25 mouse cellular contexts compared by ENCODE assay signal in the genomic region with DNA sequence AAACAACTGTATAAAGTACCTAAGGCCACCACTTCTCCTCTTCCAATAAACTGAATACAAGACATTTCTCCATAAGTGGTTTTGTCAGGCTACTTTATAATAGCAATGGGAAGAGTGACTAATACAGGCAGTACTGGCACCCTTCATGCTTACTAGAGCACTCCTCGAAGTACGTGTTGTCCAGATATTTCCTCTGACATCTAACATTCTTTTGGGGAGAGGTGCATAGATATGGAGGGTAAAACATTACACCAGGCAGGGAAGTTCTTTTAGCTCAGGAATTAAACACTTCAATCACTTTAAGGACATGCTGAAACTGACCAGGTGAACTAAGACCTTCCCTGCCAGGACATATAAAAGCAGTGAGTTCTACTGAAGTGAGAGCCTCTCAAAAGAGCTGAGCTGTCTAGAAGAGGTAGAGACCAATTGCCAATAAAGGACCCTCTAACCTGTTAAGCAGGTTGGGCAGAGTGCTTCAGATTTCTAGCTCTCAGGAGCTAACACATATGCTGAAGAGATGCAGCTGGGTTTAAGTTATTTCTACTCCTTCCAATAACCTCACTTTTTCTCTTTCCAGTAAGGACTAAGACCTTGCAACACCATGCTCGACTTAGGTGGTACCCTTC.
"Had no signal": no experiment of that assay in that cellular context is flagged by ENCODE, and none has a peak within 500 bp of the region (broad histone marks: within the 10 kb centered on the region; RNA-seq: fewer than 3 reads in every experiment).

No protein-coding gene starts in this region.

- H3K27me3 ChIP-seq: heart, embryonic 13.5 days; heart, embryonic 15.5 days; hindbrain, embryonic 13.5 days; hindbrain, embryonic 15.5 days; kidney, embryonic 15.5 days; limb, embryonic 13.5 days had no signal

- H3K27ac ChIP-seq: heart, adult 2 months; heart, embryonic 13.5 days; heart, embryonic 15.5 days; hindbrain, embryonic 13.5 days; hindbrain, embryonic 15.5 days; hindbrain, postnatal 0 days; kidney, embryonic 15.5 days; kidney, postnatal 0 days; limb, embryonic 13.5 days had no signal

- H3K4me1 ChIP-seq: hindbrain, embryonic 13.5 days; hindbrain, embryonic 15.5 days; kidney, embryonic 15.5 days; limb, embryonic 13.5 days had no signal

- H3K9ac ChIP-seq: forebrain, postnatal 0 days; heart, embryonic 13.5 days; heart, embryonic 15.5 days; hindbrain, embryonic 13.5 days; hindbrain, embryonic 15.5 days; kidney, embryonic 15.5 days; limb, embryonic 13.5 days had no signal

- H3K36me3 ChIP-seq: heart, embryonic 13.5 days; heart, embryonic 15.5 days; hindbrain, embryonic 13.5 days; hindbrain, embryonic 15.5 days; kidney, embryonic 15.5 days; limb, embryonic 13.5 days had no signal

- ATAC-seq: forebrain, postnatal 0 days; hindbrain, postnatal 0 days; intestine, embryonic 16.5 days had no signal

- H3K4me2 ChIP-seq: heart, embryonic 11.5 days; heart, embryonic 13.5 days; heart, embryonic 15.5 days; hindbrain, embryonic 13.5 days; hindbrain, embryonic 15.5 days; kidney, embryonic 15.5 days; limb, embryonic 13.5 days had no signal

- H3K9me3 ChIP-seq: heart, embryonic 13.5 days; heart, embryonic 15.5 days; hindbrain, embryonic 13.5 days; hindbrain, embryonic 15.5 days; kidney, embryonic 15.5 days; limb, embryonic 13.5 days had no signal

- DNase-seq: forebrain, postnatal 0 days; gastrocnemius, postnatal 14 days; gastrocnemius, postnatal 36 days; heart, adult 11 months; heart, adult 2 months; heart, postnatal 14 days; heart, postnatal 36 days; kidney, adult 11 months; kidney, adult 2 months; kidney, adult 9 months; kidney, postnatal 14 days; kidney, postnatal 36 days; layer of hippocampus, adult 9-11 months; layer of hippocampus, postnatal 36 days; left cerebral cortex, postnatal 4 days had no signal

- H3K4me3 ChIP-seq: heart, adult 2 months; heart, embryonic 13.5 days; heart, embryonic 15.5 days; hindbrain, embryonic 13.5 days; hindbrain, embryonic 15.5 days; kidney, embryonic 15.5 days; limb, embryonic 13.5 days had no signal
